Mouse (Mus musculus) cerebellum, adult 8-10 months (tissue): ENCODE measurements at regions not wholly inside any gene's neighbourhood (a gene's known extent, or its start where the extent isn't known, plus 50 kb on each side); places are given as distances from the start of the nearest gene placed in this dataset.
A peak's percentile ranks its signal among the peaks of the same experiment; 100 is the strongest.

Source experiments
- DNase-seq: peaks from one replicate; pipeline ENCODE4 v3.0.0; 2022

- DNase-seq, result no peak
Observed at GRCm38 (mm10) chr12:52368034-52368433, 135.7 kb upstream of the Arhgap5 start.

GRCm38 (mm10) chr12:52368466-52368865 is 135.3 kb upstream of the Arhgap5 start:
- DNase-seq, result no peak

- DNase-seq, result no peak
Observed at GRCm38 (mm10) chr12:52370153-52370710, 133.5 kb upstream of the Arhgap5 start.

DNA sequence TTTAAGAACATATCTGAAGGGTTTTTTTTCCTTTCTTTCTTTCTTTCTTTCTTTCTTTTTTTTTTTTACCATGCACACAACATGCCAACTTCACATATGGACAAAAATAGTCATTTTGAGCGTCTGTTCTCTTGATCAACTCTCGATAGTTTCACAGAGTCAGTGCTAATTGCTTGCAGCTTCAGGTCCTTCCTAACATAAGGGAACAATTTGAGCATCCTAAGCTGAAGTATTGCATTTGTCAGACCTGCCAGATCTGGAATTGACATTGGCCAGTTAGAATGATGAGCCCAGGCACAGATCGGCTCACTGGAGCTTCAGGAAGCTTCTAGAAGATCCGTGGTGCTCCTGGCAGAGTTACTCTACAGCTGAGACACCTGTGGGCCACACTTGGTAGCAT is 128.7 kb upstream of the Arhgap5 start:
- DNase-seq, result no peak

GRCm38 (mm10) chr12:52376692-52377462 is 126.9 kb upstream of the Arhgap5 start:
- DNase-seq, result no peak

DNA sequence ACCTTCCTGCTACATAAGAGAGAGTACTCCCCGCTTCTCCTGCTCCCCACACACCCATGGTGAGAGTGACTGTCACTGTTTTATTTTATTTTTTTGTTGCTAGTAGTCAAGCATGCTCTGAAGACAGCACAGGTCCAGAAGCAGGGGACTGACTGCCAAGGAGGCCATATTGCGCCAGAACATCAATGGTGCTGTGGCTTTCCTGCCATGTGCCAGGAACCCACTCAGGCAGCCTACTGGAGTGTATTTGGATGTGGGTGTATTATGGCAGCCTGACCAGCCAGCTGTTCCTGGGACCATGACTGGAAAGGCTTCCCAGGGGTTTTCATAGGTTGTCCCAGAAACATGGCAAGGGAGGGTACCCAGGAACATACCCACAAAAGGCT is 126.3 kb upstream of the Arhgap5 start:
- no peak for DNase-seq

GRCm38 (mm10) chr12:52379245-52379644 is 124.5 kb upstream of the Arhgap5 start:
- DNase-seq, result no peak

GRCm38 (mm10) chr12:52379960-52380359 is 123.8 kb upstream of the Arhgap5 start:
- DNase-seq, result no peak

DNA sequence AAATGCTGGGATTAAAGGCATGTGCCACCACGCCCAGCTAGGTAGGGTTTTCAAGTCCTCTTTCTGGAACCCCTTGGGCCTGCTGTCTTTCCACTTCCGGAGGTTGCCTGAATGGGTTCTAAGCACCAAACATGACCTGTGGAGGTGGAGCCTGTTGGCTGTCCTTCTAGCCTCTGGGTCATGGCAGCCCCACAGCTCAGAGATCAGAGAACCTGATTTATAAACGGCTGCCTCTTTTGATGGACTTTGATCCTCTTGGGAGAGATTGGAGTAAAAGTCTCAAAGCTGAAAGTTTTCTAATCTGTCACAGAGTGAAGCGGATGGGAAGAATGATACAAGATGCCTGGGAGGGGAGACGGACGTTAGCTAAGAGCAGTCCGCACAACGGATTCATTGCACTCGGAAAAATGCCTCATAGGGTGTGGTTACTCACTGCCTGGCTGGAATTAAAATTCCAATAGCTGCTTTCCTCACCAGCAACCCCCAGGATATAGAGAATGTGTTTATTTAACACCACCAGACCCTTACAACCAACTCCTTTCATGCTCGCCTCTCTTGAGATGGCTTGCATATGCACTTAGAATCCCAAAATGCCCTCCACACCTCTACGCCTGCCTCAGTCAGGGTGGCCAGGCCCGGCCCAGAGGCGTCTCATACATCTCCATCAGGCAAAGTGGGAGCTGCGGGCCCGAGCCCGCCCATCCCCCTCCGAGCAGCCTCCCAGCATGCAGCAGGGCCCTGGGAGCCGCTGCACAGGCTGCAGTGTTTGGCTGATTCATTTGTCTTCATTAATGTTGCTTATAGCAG is 122.4 kb upstream of the Arhgap5 start:
- DNase-seq, result no peak

- DNase-seq, result no peak
Observed at GRCm38 (mm10) chr12:52381968-52382325, 121.8 kb upstream of the Arhgap5 start.

GRCm38 (mm10) chr12:52382832-52383580 is 120.8 kb upstream of the Arhgap5 start:
- no peak for DNase-seq

DNA sequence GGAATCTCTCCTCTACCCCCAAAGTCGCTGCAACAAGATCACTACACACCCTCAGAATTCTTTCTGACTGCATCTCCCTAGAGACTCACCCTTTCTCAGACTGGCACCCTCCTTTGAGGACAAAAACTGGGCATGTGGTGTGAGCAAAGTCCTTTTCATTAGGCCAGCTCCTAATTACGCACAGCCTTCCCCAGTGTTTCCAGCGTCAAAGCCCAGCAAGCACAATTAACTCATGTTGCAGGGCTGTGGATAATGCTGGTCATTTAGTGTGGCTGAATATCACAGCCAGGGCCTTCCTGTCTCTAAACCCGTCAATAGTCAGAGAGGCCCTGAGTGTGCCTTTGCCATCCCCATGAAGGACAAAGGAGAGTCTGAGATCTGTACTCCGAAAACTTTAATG is 114.2 kb upstream of the Arhgap5 start:
- DNase-seq, result no peak

GRCm38 (mm10) chr12:52390242-52390641 is 113.5 kb upstream of the Arhgap5 start:
- no peak for DNase-seq

GRCm38 (mm10) chr12:52392636-52393035 is 111.1 kb upstream of the Arhgap5 start:
- DNase-seq, result no peak

- no peak for DNase-seq
Observed at GRCm38 (mm10) chr12:52393981-52394718, 109.6 kb upstream of the Arhgap5 start.

DNA sequence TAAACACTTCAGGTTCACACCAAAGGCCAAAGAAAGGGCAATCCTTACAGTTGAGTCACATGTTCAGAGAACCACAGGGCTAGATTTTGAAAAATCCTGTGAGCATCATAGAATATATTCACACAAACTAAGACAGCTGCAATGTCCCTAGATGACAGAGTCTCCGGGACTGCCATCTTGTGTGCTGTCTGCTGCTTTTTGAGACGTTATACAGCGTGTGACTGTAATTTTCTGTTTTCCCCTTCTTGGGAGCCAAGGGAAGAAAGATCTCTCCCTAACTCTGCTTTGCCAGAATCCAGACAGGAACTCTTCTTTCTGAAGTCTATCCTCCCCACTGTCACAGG is 109.1 kb upstream of the Arhgap5 start:
- no peak for DNase-seq

DNA sequence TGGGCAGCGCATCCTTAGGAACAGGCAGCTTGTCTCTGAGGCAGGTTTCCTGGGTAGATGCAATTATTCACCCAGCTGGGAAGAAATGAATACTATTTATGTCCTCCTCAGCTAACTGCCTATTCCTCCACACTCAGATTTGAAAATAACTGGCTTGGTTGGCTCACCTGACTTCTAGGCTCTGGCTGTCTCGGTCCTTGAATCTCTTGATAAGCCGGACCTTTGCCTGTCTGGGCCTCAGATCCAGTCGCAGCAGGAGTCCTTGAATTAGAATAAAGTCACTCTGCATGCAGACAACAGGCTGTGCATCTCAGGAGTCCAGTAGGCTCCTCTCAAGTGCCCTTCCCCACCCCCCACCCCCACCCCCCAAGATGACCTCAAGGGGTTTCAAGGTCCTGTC is 108.7 kb upstream of the Arhgap5 start:
- no peak for DNase-seq

GRCm38 (mm10) chr12:52396178-52396841 is 107.5 kb upstream of the Arhgap5 start:
- peak; percentile 59 for DNase-seq

GRCm38 (mm10) chr12:52397718-52398510 is 105.9 kb upstream of the Arhgap5 start:
- DNase-seq, result no peak

- DNase-seq, result no peak
Observed at GRCm38 (mm10) chr12:52398511-52398975, 105.2 kb upstream of the Arhgap5 start.

GRCm38 (mm10) chr12:52400099-52400498 is 103.7 kb upstream of the Arhgap5 start:
- DNase-seq, result no peak
